Mouse (Mus musculus) C2C12 (cell line): ENCODE results near the gene Slc16a10.

ENCODE experiments used
- CEBPB ChIP-seq: IDR thresholded peaks from one replicate; pipeline ENCODE4 v1.6.1; 2011; ENCODE audit warnings: low read depth, mild to moderate bottlenecking, control low read depth, moderate library complexity
- CTCF ChIP-seq: IDR thresholded peaks from one replicate; pipeline ENCODE4 v1.5.1; 2011; ENCODE audit not compliant: control insufficient read depth, insufficient read depth, insufficient read length
- FOSL1 ChIP-seq: IDR thresholded peaks from one replicate; pipeline ENCODE4 v1.8.0; 2011; ENCODE audit warnings: mild to moderate bottlenecking, low read length; ENCODE audit not compliant: poor library complexity, insufficient read depth, severe bottlenecking
- MAX ChIP-seq: IDR thresholded peaks from one replicate; pipeline ENCODE4 v1.6.1; 2011; ENCODE audit warnings: mild to moderate bottlenecking, control low read depth
- MYOG ChIP-seq: IDR thresholded peaks from one replicate; pipeline ENCODE4 v1.6.1; 2011; ENCODE audit not compliant: control insufficient read depth, insufficient read length; ENCODE audit errors: extremely low read depth
- USF1 ChIP-seq: IDR thresholded peaks from one replicate; pipeline ENCODE4 v1.6.1; 2011; ENCODE audit warnings: low read depth, mild to moderate bottlenecking, control low read depth, moderate library complexity

GRCm38 (mm10) chr10:40129134-40129533 is 12.9 kb downstream of the Slc16a10 start:
- TF ChIP-seq CTCF (no peak), MAX (no peak), USF1 (no peak), MYOG (no peak), FOSL1 (no peak), CEBPB (no peak)
